ENCODE assay signal across 8 mouse cellular contexts in genomic region chr15:8442761-8443160, GRCm38 (mm10). TPM values are rescaled to one million over a fixed set of nuclear protein-coding genes. Genes with fewer than 3 reads are reported as not detected.
DNase-seq lines count a peak whose midpoint lies in the region; ATAC-seq and TF ChIP-seq lines count a peak whose summit lies in the region.

No protein-coding gene starts in this region.

- peaks cover 10% of the 10 kb centered on the region; the same call in 1 of the 2 replicates for H3K4me1 ChIP-seq in kidney, adult 2 months (ENCODE audit: control insufficient read depth, insufficient read depth, low read length)
- peaks cover 35% of the 10 kb centered on the region for H3K4me1 ChIP-seq in forebrain, embryonic 15.5 days
- peaks cover 14% of the 10 kb centered on the region for H3K4me1 ChIP-seq in limb, embryonic 15.5 days

- H3K4me2 ChIP-seq in forebrain, embryonic 15.5 days (replicated peaks): peak overlapping the region; percentile 73
- H3K4me2 ChIP-seq in limb, embryonic 15.5 days: peak overlapping the region; percentile 62

- no peak for TF ChIP-seq POLR2A in kidney, adult 2 months (IDR thresholded peaks at IDR 0.05; ENCODE audit: low read depth, low read length)

- under 1% methylated on average over 6 of the region's 6 CpGs for WGBS in kidney, adult 2 months
- under 1% methylated on average over 6 of the region's 6 CpGs for WGBS in forebrain, embryonic 15.5 days
- 1% methylated on average over 6 of the region's 6 CpGs for WGBS in limb, embryonic 15.5 days

- H3K27ac ChIP-seq in kidney, adult 2 months (ENCODE audit: insufficient read depth, low read depth, low read length): peak overlapping the region; percentile 56
- H3K27ac ChIP-seq in forebrain, embryonic 15.5 days (replicated peaks): 0 out of 2 replicates have a peak overlapping the region, but pooled peaks have one; percentile 98
- H3K27ac ChIP-seq in limb, embryonic 15.5 days: peak overlapping the region; percentile 99

- H3K9ac ChIP-seq in forebrain, embryonic 15.5 days (replicated peaks): peak overlapping the region; percentile 93
- peak overlapping the region; percentile 99; the same call in 1 of the 2 replicates for H3K9ac ChIP-seq in limb, embryonic 15.5 days

- peak; percentile 32 for DNase-seq in kidney, adult 2 months
- no peak for DNase-seq in kidney, postnatal 10 days
- peak; percentile 43 for DNase-seq in skeletal muscle tissue, adult 2 months (ENCODE audit: low read depth, low spot score)
- no peak for DNase-seq in adrenal gland, postnatal 14 days
- no peak for DNase-seq in thymus, postnatal 36 days

- no peaks in the 10 kb centered on the region for H3K36me3 ChIP-seq in kidney, adult 2 months (ENCODE audit: control insufficient read depth, insufficient read depth, low read length)
- no peaks in the 10 kb centered on the region for H3K36me3 ChIP-seq in forebrain, embryonic 15.5 days
- H3K36me3 ChIP-seq in limb, embryonic 15.5 days: no peaks in the 10 kb centered on the region

- peak overlapping the region; percentile 96; the same call in 1 of the 2 replicates for H3K4me3 ChIP-seq in kidney, adult 2 months (ENCODE audit: insufficient read depth, low read depth, low read length)
- H3K4me3 ChIP-seq in forebrain, embryonic 15.5 days: peak overlapping the region; percentile 87
- H3K4me3 ChIP-seq in limb, embryonic 15.5 days: peak overlapping the region; percentile 94

- H3K27me3 ChIP-seq in kidney, adult 2 months (replicated peaks; ENCODE audit: control insufficient read depth, insufficient read depth, low read length): no peaks in the 10 kb centered on the region
- no peaks in the 10 kb centered on the region for H3K27me3 ChIP-seq in forebrain, embryonic 15.5 days
- no peaks in the 10 kb centered on the region for H3K27me3 ChIP-seq in limb, embryonic 15.5 days

- peak; percentile 44 for ATAC-seq in activated CD4-positive, CD25-positive, alpha-beta regulatory T cell, adult 4 months
- ATAC-seq in forebrain, embryonic 15.5 days (replicated peaks): no peak
- no peak for ATAC-seq in limb, embryonic 15.5 days (ENCODE audit: insufficient number of reproducible peaks, low FRiP score, low TSS enrichment, low read depth)

- H3K9me3 ChIP-seq in forebrain, embryonic 15.5 days: no peaks in the 10 kb centered on the region
- H3K9me3 ChIP-seq in limb, embryonic 15.5 days: no peaks in the 10 kb centered on the region

- TF ChIP-seq CTCF in kidney, adult 2 months (conservative IDR thresholded peaks at IDR 0.05; ENCODE audit: insufficient read depth, insufficient read length, low read depth, low read length): no peak

RNA-seq across cellular contexts. Expression of gene Nipbl, which starts 1.5 kb away (rescaled TPM):
- 4.6 and 5.2 TPM in 2 replicates for polyA plus RNA-seq in kidney, adult 2 months (2012; rRNA removed)
- polyA plus RNA-seq in activated CD4-positive, CD25-positive, alpha-beta regulatory T cell, adult 4 months (2017; shearing (Covaris generic)): 10 to 100 TPM; 41.1 to 41.4 TPM
- 20.5 and 21.4 TPM in 2 replicates for polyA plus RNA-seq in forebrain, embryonic 15.5 days (2015; fragmentation: Nextera tagmentation; extraction: Ambion mirVana)
- polyA plus RNA-seq in limb, embryonic 15.5 days (2015; fragmentation: Nextera tagmentation; extraction: Ambion mirVana): 16.6 and 17.9 TPM in 2 replicates
- 50.3 and 51.4 TPM in 2 replicates for total RNA-seq in adrenal gland, postnatal 14 days (2021)

Comparison
In these comparisons a context has a peak if more than half of its experiments do, and no peak if none do; other contexts are left out.
1. DNase-seq: peak in kidney, adult 2 months (single experiment) and skeletal muscle tissue, adult 2 months (single experiment); none in kidney, postnatal 10 days (single experiment), adrenal gland, postnatal 14 days (single experiment) and thymus, postnatal 36 days (0 of 2).
2. Peak in every context shown above with its lines, with median percentiles within 50 percentile points of each other: H3K27ac ChIP-seq and H3K4me3 ChIP-seq.